Mouse (Mus musculus) MEL (cell line): ENCODE data around the gene Creb3l2. TPM values are rescaled to one million over a fixed set of nuclear protein-coding genes. Genes with fewer than 3 reads are reported as not detected.

Experiments used
- DNase-seq: peaks from one replicate; pipeline ENCODE4 v3.0.0; 2011; ENCODE audit warnings: low read depth, low spot score
- H3K27ac ChIP-seq: 2 replicates; pipeline ENCODE4 v1.5.1; 2012; ENCODE audit warnings: low read depth, mild to moderate bottlenecking, control low read depth, low read length, moderate library complexity; ENCODE audit not compliant: control insufficient read depth
- H3K27me3 ChIP-seq, 2 experiments: fragments of 150-350 bp in 1 of 2; sonication (generic) in 1 of 2; 2 replicates each; pipeline ENCODE4 v1.6.1; 2012; ENCODE audit warnings: low read length in 2 of 2, mild to moderate bottlenecking in 2 of 2, improper control_type of control experiment in 1 of 2, moderate library complexity in 1 of 2; ENCODE audit not compliant: insufficient read depth in 2 of 2, control insufficient read depth in 1 of 2
- H3K36me3 ChIP-seq, 2 experiments: 2 replicates each; pipeline ENCODE4 v1.6.1; 2012 to 2014; ENCODE audit warnings: low read length in 2 of 2, improper control_type of control experiment in 1 of 2, inconsistent platforms in 1 of 2, mild to moderate bottlenecking in 1 of 2; ENCODE audit not compliant: insufficient read depth in 2 of 2, control insufficient read depth in 1 of 2
- H3K4me1 ChIP-seq, 2 experiments: fragments of 150-350 bp in 1 of 2; sonication (generic) in 1 of 2; 2 replicates each; pipeline ENCODE4 v1.6.1; 2012; ENCODE audit warnings: low read length in 2 of 2, improper control_type of control experiment in 1 of 2, mild to moderate bottlenecking in 1 of 2; ENCODE audit not compliant: insufficient read depth in 2 of 2, control insufficient read depth in 1 of 2
- H3K4me3 ChIP-seq, 2 experiments: fragments of 150-350 bp in 1 of 2; sonication (generic) in 1 of 2; 2 replicates each; pipeline ENCODE4 v1.5.1; 2012; ENCODE audit warnings: low read depth in 2 of 2, low read length in 2 of 2, mild to moderate bottlenecking in 2 of 2, moderate library complexity in 2 of 2, control low read depth in 1 of 2, improper control_type of control experiment in 1 of 2; ENCODE audit not compliant: control insufficient read depth in 1 of 2, insufficient read depth in 1 of 2
- H3K79me2 ChIP-seq: 2 replicates; pipeline ENCODE4 v1.6.1; 2012; ENCODE audit warnings: mild to moderate bottlenecking, low read length, moderate library complexity; ENCODE audit not compliant: control insufficient read depth, poor library complexity, insufficient read depth
- H3K9ac ChIP-seq: 2 replicates; pipeline ENCODE4 v1.6.1; 2012; ENCODE audit warnings: low read depth, mild to moderate bottlenecking, control low read depth, low read length, moderate library complexity; ENCODE audit not compliant: control insufficient read depth, poor library complexity, severe bottlenecking
- H3K9me3 ChIP-seq: fragments of 150-350 bp; sonication (generic); replicated peaks from 2 replicates; pipeline ENCODE4 v1.6.1; 2012; ENCODE audit warnings: mild to moderate bottlenecking, low read length, improper control_type of control experiment, moderate library complexity; ENCODE audit not compliant: insufficient read depth
- BHLHE40 ChIP-seq: IDR thresholded peaks from 2 replicates; pipeline ENCODE4 v1.6.1; 2012; ENCODE audit warnings: low read depth, mild to moderate bottlenecking, inconsistent platforms, low read length, improper control_type of control experiment, borderline replicate concordance
- CTCF ChIP-seq, 3 experiments: IDR thresholded peaks in 2 of 3; conservative IDR thresholded peaks in 1 of 3; 2 replicates each; pipeline ENCODE4 v1.5.1; 2011 to 2012; ENCODE audit warnings: low read length in 3 of 3, low read depth in 2 of 3, mild to moderate bottlenecking in 2 of 3, improper control_type of control experiment in 1 of 3, inconsistent platforms in 1 of 3, mixed read lengths in 1 of 3, moderate library complexity in 1 of 3; ENCODE audit not compliant: control insufficient read depth in 1 of 3, insufficient read depth in 1 of 3, poor library complexity in 1 of 3, severe bottlenecking in 1 of 3
- E2F4 ChIP-seq: IDR thresholded peaks from 2 replicates; pipeline ENCODE4 v1.6.1; 2011; ENCODE audit warnings: low read depth, low read length, improper control_type of control experiment, borderline replicate concordance
- ELF1 ChIP-seq: IDR thresholded peaks from 2 replicates; pipeline ENCODE4 v1.6.1; 2014; ENCODE audit warnings: low read depth, mild to moderate bottlenecking, inconsistent platforms, low read length, improper control_type of control experiment, moderate library complexity
- EP300 ChIP-seq, 2 experiments: IDR thresholded peaks; 2 replicates each; pipeline ENCODE4 v1.6.1; 2011; ENCODE audit warnings: improper control_type of control experiment in 2 of 2, low read length in 2 of 2, low read depth in 1 of 2, mild to moderate bottlenecking in 1 of 2
- GABPA ChIP-seq: IDR thresholded peaks from 2 replicates; pipeline ENCODE4 v1.6.1; 2012; ENCODE audit warnings: low read depth, mild to moderate bottlenecking, inconsistent platforms, low read length, improper control_type of control experiment, moderate library complexity
- GATA1 ChIP-seq: IDR thresholded peaks from 2 replicates; pipeline ENCODE4 v1.6.1; 2011; ENCODE audit warnings: low read depth, low read length, improper control_type of control experiment
- HCFC1 ChIP-seq: IDR thresholded peaks from 2 replicates; pipeline ENCODE4 v1.6.1; 2012; ENCODE audit warnings: low read depth, mild to moderate bottlenecking, inconsistent platforms, low read length, improper control_type of control experiment, moderate library complexity
- JUND ChIP-seq: IDR thresholded peaks from 2 replicates; pipeline ENCODE4 v1.6.1; 2011; ENCODE audit warnings: low read depth, mild to moderate bottlenecking, improper control_type of control experiment, low read length
- KAT2A ChIP-seq: conservative IDR thresholded peaks from 2 replicates; pipeline ENCODE4 v1.6.1; 2012; ENCODE audit warnings: low read depth, low read length, improper control_type of control experiment, inconsistent platforms
- MAX ChIP-seq: IDR thresholded peaks from 2 replicates; pipeline ENCODE4 v1.6.1; 2011; ENCODE audit warnings: low read length, improper control_type of control experiment
- MXI1 ChIP-seq: IDR thresholded peaks from 2 replicates; pipeline ENCODE4 v1.6.1; 2011; ENCODE audit warnings: mild to moderate bottlenecking, low read depth, low read length, improper control_type of control experiment
- MYB ChIP-seq: IDR thresholded peaks from 2 replicates; pipeline ENCODE4 v1.6.1; 2011; ENCODE audit warnings: mild to moderate bottlenecking, low read depth, low read length, improper control_type of control experiment
- MYC ChIP-seq: IDR thresholded peaks from 2 replicates; pipeline ENCODE4 v1.6.1; 2011; ENCODE audit warnings: low read depth, mild to moderate bottlenecking, low read length, improper control_type of control experiment, moderate library complexity
- NRF1 ChIP-seq: IDR thresholded peaks from 2 replicates; pipeline ENCODE4 v1.6.1; 2014; ENCODE audit warnings: low read depth, mild to moderate bottlenecking, inconsistent platforms, low read length, improper control_type of control experiment, moderate library complexity; ENCODE audit not compliant: poor library complexity, insufficient read depth, severe bottlenecking
- POLR2AphosphoS2 ChIP-seq: IDR thresholded peaks from 2 replicates; pipeline ENCODE4 v1.6.1; 2011; ENCODE audit warnings: low read length, improper control_type of control experiment
- POLR2AphosphoS5 ChIP-seq: IDR thresholded peaks from 2 replicates; pipeline ENCODE4 v1.6.1; 2012; ENCODE audit warnings: low read depth, borderline replicate concordance, mild to moderate bottlenecking, inconsistent platforms, low read length, moderate library complexity, mixed read lengths
- SMC3 ChIP-seq: IDR thresholded peaks from 2 replicates; pipeline ENCODE4 v1.6.1; 2011; ENCODE audit warnings: low read depth, low read length, improper control_type of control experiment
- UBTF ChIP-seq: IDR thresholded peaks from 2 replicates; pipeline ENCODE4 v1.6.1; 2012; ENCODE audit warnings: low read depth, mild to moderate bottlenecking, inconsistent platforms, low read length, improper control_type of control experiment, moderate library complexity, borderline replicate concordance; ENCODE audit not compliant: insufficient read depth
- ZC3H11A ChIP-seq: IDR thresholded peaks from 2 replicates; pipeline ENCODE4 v1.6.1; 2012; ENCODE audit warnings: low read depth, mild to moderate bottlenecking, inconsistent platforms, low read length, improper control_type of control experiment
- ZNF384 ChIP-seq: IDR thresholded peaks from 2 replicates; pipeline ENCODE4 v1.6.1; 2012; ENCODE audit warnings: low read depth, mild to moderate bottlenecking, inconsistent platforms, low read length, improper control_type of control experiment
- polyA plus RNA-seq, 2 experiments: library from polyadenylated mRNA; stranded (reverse) in 1 of 2; unstranded in 1 of 2; fragments of >175 nt in 1 of 2; fragments of >200 nt in 1 of 2; gene quantifications; 2 replicates each; pipeline versions ENCODE4 v1.2.1 to v1.2.4; 2012; ENCODE audit warnings: low replicate concordance in 2 of 2, low read depth in 1 of 2; ENCODE audit not compliant: insufficient read length in 2 of 2, insufficient read depth in 1 of 2, missing spikeins in 1 of 2
- total RNA-seq: library from RNA; depleted of rRNA; stranded (reverse); fragments of 300-350 nt; gene quantifications from 2 replicates; pipeline ENCODE4 v1.2.3, GENCODE M21; 2012

The Creb3l2 gene
- total and polyA plus RNA-seq, 3 experiments, result not detected

DNA sequence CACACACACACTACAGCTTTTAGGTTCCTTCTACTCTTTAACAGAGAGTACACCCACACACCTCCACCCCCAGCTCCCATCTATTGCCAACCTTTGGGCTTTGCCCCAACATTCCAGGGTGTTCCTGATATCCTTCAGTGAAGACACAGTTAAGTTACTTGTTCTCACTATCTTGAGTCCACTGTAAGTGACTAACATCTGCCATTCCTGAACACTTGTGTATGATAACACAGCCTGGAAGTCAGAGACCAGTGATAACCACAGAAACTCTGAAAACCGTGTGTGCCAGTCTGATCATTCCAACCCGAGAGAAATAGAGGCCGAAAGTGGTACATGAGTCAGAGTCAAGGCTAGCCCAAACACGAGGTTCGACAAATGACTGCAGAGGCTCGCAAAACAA lies 53.4 kb downstream of the Creb3l2 start:
- Histone ChIP-seq H3K79me2 (no peaks in the 10 kb centered on the region), H3K27ac (no peak overlapping the region), H3K4me3 (no peak overlapping the region), H3K36me3 (no peaks in the 10 kb centered on the region), H3K27me3 (no peaks in the 10 kb centered on the region), H3K4me1 (no peaks in the 10 kb centered on the region), H3K9me3 (no peaks in the 10 kb centered on the region), H3K9ac (no peak overlapping the region)
- no peak for TF ChIP-seq KAT2A
- DNase-seq, result no peak

- no peaks in the 10 kb centered on the region for H3K79me2 ChIP-seq
- no peaks in the 10 kb centered on the region for H3K27me3 ChIP-seq
- H3K9ac ChIP-seq, result no peak overlapping the region
- DNase-seq, result no peak
- H3K27ac ChIP-seq, result no peak overlapping the region
- no peak overlapping the region for H3K4me3 ChIP-seq
- H3K9me3 ChIP-seq, result no peaks in the 10 kb centered on the region
- TF ChIP-seq MXI1 (no peak), MYB (no peak), BHLHE40 (no peak), POLR2AphosphoS2 (no peak), MAX (no peak), GATA1 (no peak), JUND (no peak), ZNF384 (no peak), ZC3H11A (no peak), UBTF (no peak), CTCF (IDR thresholded peaks at IDR 0.05 in 2 of 3, conservative IDR thresholded peaks at IDR 0.05 in 1 of 3; ENCODE audit: control insufficient read depth in 1 of 3, insufficient read depth in 1 of 3, low read depth in 2 of 3, low read length in 3 of 3, poor library complexity in 1 of 3, severe bottlenecking in 1 of 3) (no peak), HCFC1 (no peak), MYC (no peak)
- H3K4me1 ChIP-seq, result no peaks in the 10 kb centered on the region
- no peaks in the 10 kb centered on the region for H3K36me3 ChIP-seq
Observed at GRCm38 (mm10) chr6:37387281-37387680, 54.7 kb downstream of the Creb3l2 start.

GRCm38 (mm10) chr6:37385602-37386285 lies 56.2 kb downstream of the Creb3l2 start:
- H3K9me3 ChIP-seq, result no peaks in the 10 kb centered on the region
- H3K27me3 ChIP-seq, result no peaks in the 10 kb centered on the region
- H3K9ac ChIP-seq, result no peak overlapping the region
- no peak overlapping the region for H3K4me3 ChIP-seq
- no peak overlapping the region for H3K27ac ChIP-seq
- H3K36me3 ChIP-seq, result no peaks in the 10 kb centered on the region
- no peaks in the 10 kb centered on the region for H3K79me2 ChIP-seq
- DNase-seq, result no peak
- TF ChIP-seq E2F4, result no peak
- no peak for TF ChIP-seq UBTF
- TF ChIP-seq MYC, result no peak
- TF ChIP-seq GATA1, result no peak
- TF ChIP-seq NRF1, result no peak
- TF ChIP-seq EP300 (IDR thresholded peaks at IDR 0.05; ENCODE audit: low read depth in 1 of 2, low read length in 2 of 2), result no peak
- TF ChIP-seq ELF1, result no peak
- no peak for TF ChIP-seq POLR2AphosphoS5
- TF ChIP-seq JUND, result no peak
- no peak for TF ChIP-seq SMC3
- TF ChIP-seq GABPA, result no peak
- TF ChIP-seq, all 39 proteins: peak for 0
- H3K4me1 ChIP-seq, result no peaks in the 10 kb centered on the region
